Mouse (Mus musculus) midbrain, embryonic 12.5 days (tissue): ENCODE data around the gene Fam13a. TPM values are rescaled to one million over a fixed set of nuclear protein-coding genes. Genes with fewer than 3 reads are reported as not detected.
A peak's percentile ranks its signal among the peaks of the same experiment; 100 is the strongest.

Experiments used
- ATAC-seq: fragments of 200-750 bp; cut with Nextera tagmentation; 2 replicates; pipeline ENCODE4 v1.8.0; 2017; ENCODE audit warnings: low read depth, moderate TSS enrichment, moderate library complexity; ENCODE audit not compliant: low FRiP score
- H3K27ac ChIP-seq: fragments of 300-500 bp; sonication (generic); replicated peaks from 2 replicates; pipeline ENCODE4 v1.5.1; 2016; ENCODE audit warnings: mild to moderate bottlenecking
- H3K27me3 ChIP-seq: fragments of 300-500 bp; sonication (generic); 2 replicates; pipeline ENCODE4 v1.6.1; 2016; ENCODE audit warnings: mild to moderate bottlenecking
- H3K36me3 ChIP-seq: fragments of 300-500 bp; sonication (generic); 2 replicates; pipeline ENCODE4 v1.6.1; 2016
- H3K4me1 ChIP-seq: fragments of 300-500 bp; sonication (generic); 2 replicates; pipeline ENCODE4 v1.6.1; 2016
- H3K4me2 ChIP-seq: fragments of 300-500 bp; sonication (generic); replicated peaks from 2 replicates; pipeline ENCODE4 v1.6.1; 2016; ENCODE audit warnings: mild to moderate bottlenecking, moderate library complexity
- H3K4me3 ChIP-seq: fragments of 300-500 bp; sonication (generic); 2 replicates; pipeline ENCODE4 v1.5.1; 2016; ENCODE audit warnings: mild to moderate bottlenecking
- H3K9ac ChIP-seq: fragments of 300-500 bp; sonication (generic); replicated peaks from 2 replicates; pipeline ENCODE4 v1.6.1; 2016; ENCODE audit warnings: mild to moderate bottlenecking, moderate library complexity
- H3K9me3 ChIP-seq: fragments of 300-500 bp; sonication (generic); 2 replicates; pipeline ENCODE4 v1.6.1; 2016; ENCODE audit warnings: mild to moderate bottlenecking
- WGBS: fragments of 180-500 bp; shearing (Covaris S2); methylation state at CpG from one replicate; pipeline ENCODE4 v1.1.7; 2016; 5-methylcytosine and 5-hydroxymethylcytosine counted together
- polyA plus RNA-seq: library from polyadenylated mRNA; unstranded; fragments of >200 nt; fragmentation: Nextera tagmentation; extraction: Ambion mirVana; gene quantifications from 2 replicates; pipeline ENCODE4 v1.2.1, GENCODE M21; 2016

Fam13a gene
- polyA plus RNA-seq, 1 experiment from 2014 or later, result 6.2 TPM

DNA sequence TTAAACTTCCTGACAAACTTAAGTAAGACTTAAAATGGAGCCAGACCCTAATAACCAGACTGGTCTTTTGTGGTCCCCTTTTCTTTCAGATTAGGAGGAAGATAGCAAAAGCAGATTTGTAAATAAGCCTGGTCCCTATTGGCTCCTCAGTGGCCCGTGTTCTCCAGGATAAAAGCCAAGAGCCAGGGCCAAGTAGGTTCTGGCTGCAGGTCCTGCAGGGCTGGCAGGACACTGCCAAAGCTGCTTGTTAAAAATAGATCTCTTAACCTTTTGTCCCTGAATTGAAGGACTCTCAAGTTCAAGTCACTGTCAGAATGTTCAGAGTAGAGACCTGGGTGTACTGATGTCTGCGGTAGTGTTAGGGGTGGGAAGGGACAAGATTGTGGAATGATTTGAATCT, 96.5 kb downstream of the Fam13a start:
- Histone ChIP-seq H3K27ac (no peak overlapping the region), H3K4me1 (peaks cover 10% of the 10 kb centered on the region), H3K27me3 (no peaks in the 10 kb centered on the region), H3K9ac (no peak overlapping the region), H3K36me3 (no peaks in the 10 kb centered on the region), H3K4me3 (no peak overlapping the region), H3K9me3 (no peaks in the 10 kb centered on the region), H3K4me2 (no peak overlapping the region)
- WGBS, result 83% methylated on average over 2 of the region's 2 CpGs
- ATAC-seq, result no peak

DNA sequence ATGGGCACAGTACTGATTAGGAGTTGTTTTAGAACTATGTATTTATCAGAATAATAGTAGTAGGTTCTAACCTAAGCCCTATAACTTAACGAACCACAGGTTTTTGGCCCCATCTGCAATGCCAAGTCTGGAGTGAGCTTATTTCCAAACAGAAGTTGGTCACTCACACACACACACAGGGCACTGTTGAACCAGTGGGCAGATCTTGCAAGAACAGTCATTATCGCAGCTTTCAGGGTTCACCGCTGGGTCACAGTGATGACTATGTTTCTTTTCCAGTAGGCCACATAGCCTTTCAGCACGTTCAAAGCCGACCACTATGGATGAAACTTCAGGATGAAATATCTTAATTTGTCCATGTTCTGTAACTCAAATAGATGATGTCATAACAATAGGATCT, 101.8 kb downstream of the Fam13a start:
- H3K4me2 ChIP-seq, result no peak overlapping the region
- H3K9ac ChIP-seq, result no peak overlapping the region
- ATAC-seq, result no peak
- H3K9me3 ChIP-seq, result no peaks in the 10 kb centered on the region
- no peaks in the 10 kb centered on the region; the same call in 1 of the 2 replicates for H3K36me3 ChIP-seq
- H3K4me1 ChIP-seq, result no peaks in the 10 kb centered on the region
- no peak overlapping the region for H3K27ac ChIP-seq
- no peak overlapping the region for H3K4me3 ChIP-seq
- 89% methylated on average over 5 of the region's 5 CpGs for WGBS
- no peaks in the 10 kb centered on the region for H3K27me3 ChIP-seq

- H3K9me3 ChIP-seq, result no peaks in the 10 kb centered on the region
- 53% methylated on average over 3 of the region's 3 CpGs for WGBS
These were observed 102.7 kb downstream of the Fam13a start for GRCm38 (mm10) chr6:58921623-58922022.

GRCm38 (mm10) chr6:58920735-58921134, 103.6 kb downstream of the Fam13a start:
- H3K27ac ChIP-seq, result no peak overlapping the region
- H3K36me3 ChIP-seq, result no peaks in the 10 kb centered on the region; the same call in 1 of the 2 replicates
- no peaks in the 10 kb centered on the region for H3K4me1 ChIP-seq
- WGBS, result 79% methylated on average over 6 of the region's 6 CpGs
- no peak overlapping the region for H3K4me2 ChIP-seq
- no peaks in the 10 kb centered on the region for H3K27me3 ChIP-seq
- no peaks in the 10 kb centered on the region for H3K9me3 ChIP-seq
- H3K9ac ChIP-seq, result no peak overlapping the region
- no peak for ATAC-seq
- H3K4me3 ChIP-seq, result no peak overlapping the region

More at GRCm38 (mm10) chr6:58921623-58922022, 102.7 kb downstream of the Fam13a start:
- Histone ChIP-seq H3K36me3 (no peaks in the 10 kb centered on the region; the same call in 1 of the 2 replicates), H3K4me1 (no peaks in the 10 kb centered on the region), H3K27ac (no peak overlapping the region), H3K9ac (no peak overlapping the region), H3K4me2 (no peak overlapping the region), H3K4me3 (no peak overlapping the region), H3K27me3 (no peaks in the 10 kb centered on the region)
- ATAC-seq, result 0 out of 2 replicates have a peak, but pooled peaks have one; percentile 47

DNA sequence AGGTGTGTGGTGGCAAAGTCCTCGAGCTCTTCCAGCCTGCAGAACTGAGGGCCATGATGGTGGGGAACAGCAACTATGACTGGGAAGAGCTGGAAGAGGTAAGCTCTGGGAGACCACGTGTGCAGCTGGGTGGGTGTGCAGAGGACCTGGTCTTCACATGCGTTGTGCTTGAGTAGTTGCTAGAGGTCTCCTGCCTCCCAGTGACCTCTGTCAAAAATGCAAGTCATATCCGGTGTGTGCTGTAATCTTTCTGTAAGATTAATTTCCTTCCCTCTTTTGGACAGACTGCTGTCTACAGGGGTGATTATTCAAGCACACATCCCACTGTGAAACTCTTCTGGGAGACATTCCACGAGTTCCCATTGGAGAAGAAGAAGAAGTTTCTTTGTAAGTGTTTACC, 107.9 kb downstream of the Fam13a start:
- ATAC-seq, result no peak
- no peaks in the 10 kb centered on the region for H3K9me3 ChIP-seq
- 91% methylated on average over 5 of the region's 5 CpGs for WGBS

GRCm38 (mm10) chr6:58913971-58914370, 110.4 kb downstream of the Fam13a start:
- H3K4me2 ChIP-seq, result no peak overlapping the region

More for the DNA sequence above, 107.9 kb downstream of the Fam13a start:
- Histone ChIP-seq H3K4me1 (no peaks in the 10 kb centered on the region), H3K9ac (no peak overlapping the region), H3K27me3 (no peaks in the 10 kb centered on the region), H3K4me3 (no peak overlapping the region), H3K4me2 (no peak overlapping the region), H3K36me3 (no peaks in the 10 kb centered on the region; the same call in 1 of the 2 replicates), H3K27ac (no peak overlapping the region)

GRCm38 (mm10) chr6:58913551-58913950, 110.8 kb downstream of the Fam13a start:
- no peak for ATAC-seq
- Histone ChIP-seq H3K36me3 (no peaks in the 10 kb centered on the region), H3K4me3 (no peak overlapping the region), H3K27me3 (no peaks in the 10 kb centered on the region), H3K9ac (no peak overlapping the region), H3K9me3 (no peaks in the 10 kb centered on the region), H3K27ac (no peak overlapping the region), H3K4me2 (no peak overlapping the region), H3K4me1 (no peaks in the 10 kb centered on the region)
- WGBS, result 84% methylated on average over 3 of the region's 3 CpGs

More at GRCm38 (mm10) chr6:58913971-58914370, 110.4 kb downstream of the Fam13a start:
- Histone ChIP-seq H3K4me1 (no peaks in the 10 kb centered on the region), H3K9me3 (no peaks in the 10 kb centered on the region), H3K27me3 (no peaks in the 10 kb centered on the region), H3K4me3 (no peak overlapping the region), H3K27ac (no peak overlapping the region), H3K36me3 (no peaks in the 10 kb centered on the region), H3K9ac (no peak overlapping the region)
- ATAC-seq, result no peak
- 84% methylated on average over 5 of the region's 5 CpGs for WGBS

DNA sequence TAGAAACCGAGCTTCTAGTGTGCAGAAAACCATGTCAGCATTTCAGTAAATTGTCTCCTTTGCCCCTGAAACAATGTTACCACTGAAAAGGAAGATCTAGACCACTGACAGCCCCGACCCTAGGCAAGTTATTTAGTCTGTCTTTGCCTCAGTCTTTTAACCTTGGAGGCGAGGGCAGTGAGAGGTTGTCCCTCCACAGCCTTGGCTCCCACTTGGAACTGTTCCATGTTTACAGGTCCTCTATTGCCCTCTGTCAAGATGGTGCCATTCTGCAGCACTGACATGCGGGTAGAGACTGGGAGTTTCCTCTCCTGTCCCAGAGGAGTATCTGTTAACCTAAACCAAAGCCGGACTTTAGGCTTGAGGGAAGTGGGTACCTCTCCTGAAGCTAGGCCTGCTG, 111.5 kb downstream of the Fam13a start:
- H3K9me3 ChIP-seq, result no peaks in the 10 kb centered on the region
- no peaks in the 10 kb centered on the region for H3K27me3 ChIP-seq
- no peak for ATAC-seq
- H3K9ac ChIP-seq, result no peak overlapping the region
- H3K27ac ChIP-seq, result no peak overlapping the region
- H3K4me2 ChIP-seq, result no peak overlapping the region
- 81% methylated on average over 5 of the region's 5 CpGs for WGBS
- no peaks in the 10 kb centered on the region for H3K4me1 ChIP-seq
- no peaks in the 10 kb centered on the region for H3K36me3 ChIP-seq
- no peak overlapping the region for H3K4me3 ChIP-seq

- no peak overlapping the region for H3K4me3 ChIP-seq
- ATAC-seq, result no peak
- H3K27ac ChIP-seq, result 0 out of 2 replicates have a peak overlapping the region, but pooled peaks have one; percentile 64
- H3K9ac ChIP-seq, result no peak overlapping the region
- H3K4me1 ChIP-seq, result no peaks in the 10 kb centered on the region
- no peak overlapping the region for H3K4me2 ChIP-seq
- no peaks in the 10 kb centered on the region for H3K27me3 ChIP-seq
- H3K9me3 ChIP-seq, result peaks cover 8% of the 10 kb centered on the region
- WGBS, result 68% methylated on average over 2 of the region's 2 CpGs
- H3K36me3 ChIP-seq, result peaks cover 10% of the 10 kb centered on the region; the same call in 1 of the 2 replicates
These were observed 116.6 kb downstream of the Fam13a start for GRCm38 (mm10) chr6:58907791-58908190.

- 78% methylated on average over 8 of the region's 8 CpGs for WGBS
- Histone ChIP-seq H3K4me3 (peak overlapping the region; percentile 53), H3K9me3 (peaks cover 8% of the 10 kb centered on the region), H3K27ac (peak overlapping the region; percentile 64; the same call in 1 of the 2 replicates), H3K9ac (0 out of 2 replicates have a peak overlapping the region, but pooled peaks have one; percentile 50), H3K36me3 (peaks cover 10% of the 10 kb centered on the region; the same call in 1 of the 2 replicates), H3K4me2 (peak overlapping the region; percentile 65), H3K27me3 (no peaks in the 10 kb centered on the region), H3K4me1 (no peaks in the 10 kb centered on the region)
- ATAC-seq, result no peak
These were observed 117.0 kb downstream of the Fam13a start for GRCm38 (mm10) chr6:58907336-58907735.

- peaks cover 8% of the 10 kb centered on the region for H3K9me3 ChIP-seq
- peaks cover 10% of the 10 kb centered on the region; the same call in 1 of the 2 replicates for H3K36me3 ChIP-seq
- WGBS, result 61% methylated on average over 34 of the region's 34 CpGs
- ATAC-seq, result peak; percentile 81
- no peaks in the 10 kb centered on the region for H3K27me3 ChIP-seq
- H3K4me1 ChIP-seq, result no peaks in the 10 kb centered on the region
- peak within 1 kb of the TSS; percentile 65 for H3K4me2 ChIP-seq
- peak within 1 kb of the TSS; percentile 64 for H3K27ac ChIP-seq
- H3K4me3 ChIP-seq, result peak within 1 kb of the TSS; percentile 53
- H3K9ac ChIP-seq, result peak within 1 kb of the TSS; percentile 50
These were observed 117.5 kb downstream of the Fam13a start, which contains the start of gene Nap1l5 for GRCm38 (mm10) chr6:58906852-58907261. TSS of gene Nap1l5 (minus strand) at chr6:58907076.

GRCm38 (mm10) chr6:58904551-58904950, 119.8 kb downstream of the Fam13a start:
- no peaks in the 10 kb centered on the region for H3K4me1 ChIP-seq
- no peak overlapping the region for H3K27ac ChIP-seq
- 62% methylated on average over 3 of the region's 3 CpGs for WGBS

More at GRCm38 (mm10) chr6:58904551-58904950, 119.8 kb downstream of the Fam13a start:
- Histone ChIP-seq H3K36me3 (peaks cover 10% of the 10 kb centered on the region; the same call in 1 of the 2 replicates), H3K9me3 (peaks cover 8% of the 10 kb centered on the region), H3K27me3 (no peaks in the 10 kb centered on the region), H3K9ac (no peak overlapping the region), H3K4me3 (no peak overlapping the region), H3K4me2 (no peak overlapping the region)
- ATAC-seq, result no peak
